Mouse (Mus musculus): Measurements from ENCODE around the gene Casp8ap2. TPM values are rescaled to one million over a fixed set of nuclear protein-coding genes. Genes with fewer than 3 reads are reported as not detected.

Gene Casp8ap2
- 25.3 TPM for total RNA-seq (2023)

DNA sequence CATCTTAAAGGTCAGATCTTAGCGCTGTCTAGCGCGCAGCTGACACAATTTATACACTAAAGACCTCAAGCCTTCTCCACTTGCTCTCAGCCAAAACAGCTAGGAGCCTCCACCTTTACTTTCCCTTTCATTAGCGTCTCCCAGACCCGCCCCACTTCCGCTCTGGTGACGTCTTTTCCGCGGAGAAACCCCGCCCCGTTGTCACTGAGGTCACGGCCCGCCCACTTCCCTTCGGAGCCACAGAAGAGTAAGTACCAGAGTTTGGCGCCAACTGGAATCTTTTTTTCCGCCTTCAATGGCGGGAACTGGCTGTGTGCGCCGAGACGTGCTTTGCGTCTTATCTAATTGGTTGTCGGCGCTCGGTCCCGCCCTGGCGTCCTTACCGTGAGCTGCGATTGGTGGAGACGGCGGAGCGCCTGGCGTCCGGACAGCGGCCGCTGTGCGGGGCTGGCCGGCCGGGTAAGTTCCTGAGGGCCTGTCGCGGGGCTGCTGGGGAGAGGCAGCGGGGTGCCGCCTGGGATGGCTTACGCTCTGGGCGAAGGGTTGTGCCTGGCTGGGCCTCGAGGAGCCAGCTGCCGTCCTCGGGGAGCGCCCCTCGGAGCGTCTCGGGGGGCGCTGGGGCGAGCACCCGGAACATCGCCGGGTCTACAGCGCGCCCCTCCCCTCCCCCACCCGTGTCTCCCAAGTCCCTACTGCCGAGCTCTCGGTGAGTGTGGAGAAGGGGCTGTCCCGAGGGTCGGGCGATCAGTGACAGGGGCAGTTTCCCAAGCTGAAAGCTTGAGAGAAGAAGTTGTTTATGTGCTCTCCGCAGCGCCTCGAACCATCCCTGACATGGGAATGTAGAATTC is at the start of gene Casp8ap2:
Casp8ap2 (plus strand) TSS at position 418 of the 848 bp plus-strand sequence.

DNA sequence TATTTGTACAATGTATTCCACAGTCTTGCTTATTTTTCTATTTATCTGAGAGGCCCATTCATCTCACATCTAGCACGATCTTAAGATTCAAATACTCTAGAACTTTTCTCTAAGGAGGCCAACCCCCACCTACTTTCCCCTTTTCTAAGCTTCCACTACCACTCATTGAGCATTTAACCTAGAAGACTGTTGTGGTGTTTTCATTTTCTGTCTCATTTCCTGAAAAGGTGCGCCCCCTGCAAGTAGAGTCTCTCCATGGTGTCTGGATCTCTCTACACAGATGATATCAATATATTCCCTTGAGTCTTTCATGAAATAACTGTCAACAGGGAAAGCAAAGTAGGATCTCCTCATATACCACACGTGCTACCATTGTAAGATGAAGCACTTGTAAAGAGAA is 12.6 kb upstream of the Casp8ap2 start, which contains the start of gene Gja10:
Gja10 (minus strand) TSS at position 101 of the 400 bp plus-strand sequence.

DNA sequence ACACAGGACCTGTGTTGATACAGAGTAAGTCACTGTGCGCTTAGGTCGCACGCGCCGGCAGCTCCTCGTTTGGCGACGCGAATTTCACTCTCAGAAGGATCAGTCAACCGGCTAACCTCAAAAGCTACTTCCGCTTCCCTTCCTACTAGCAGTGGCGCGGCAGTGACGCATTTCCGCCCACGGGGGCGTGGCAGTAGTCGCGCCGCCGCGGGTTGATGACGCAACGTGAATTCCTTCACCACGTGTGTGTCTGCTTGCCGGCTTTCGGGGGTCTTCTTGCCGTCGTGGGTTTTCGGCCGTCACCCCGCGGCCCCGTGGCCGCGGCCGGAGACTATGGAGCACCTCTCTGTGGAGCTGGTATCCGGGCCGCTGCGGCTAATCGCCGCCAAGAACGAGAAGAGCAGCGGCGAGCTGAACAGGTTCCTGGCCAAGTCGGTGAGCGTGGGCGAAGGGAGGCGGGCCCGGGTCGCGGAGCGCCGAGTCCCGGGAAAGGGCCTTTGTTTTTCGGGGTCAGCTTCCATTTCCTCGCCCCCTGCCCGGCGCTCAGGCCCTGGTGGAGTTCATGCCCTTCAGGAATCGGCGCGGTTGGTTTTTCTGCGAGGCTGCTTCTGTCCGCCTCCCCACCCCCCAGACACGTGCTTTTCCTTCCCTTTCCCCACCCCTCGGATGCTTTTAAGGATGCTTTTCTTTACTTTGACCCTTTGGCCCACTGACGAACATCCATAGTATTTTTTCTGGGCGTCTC is 41.8 kb downstream of the Casp8ap2 start, which contains the start of gene Mdn1:
Mdn1 (plus strand) TSS at position 202 of the 745 bp plus-strand sequence.

Other genes with a start within 250 kb of the Casp8ap2 start
- not detected for gene Gja10, start 12.7 kb upstream of the Casp8ap2 start, total RNA-seq (2023)
- 118 TPM for gene Mdn1, start 41.7 kb downstream of the Casp8ap2 start, total RNA-seq (2023)
- gene Lyrm2, start 184.8 kb downstream of the Casp8ap2 start, total RNA-seq (2023): 21.4 TPM

All from CD4-positive naive resting alpha-beta T cell, adult 76 days (primary cell).